Mouse (Mus musculus) liver, embryonic 14.5 days (tissue): ENCODE results near the gene Calcoco1. TPM values are rescaled to one million over a fixed set of nuclear protein-coding genes. Genes with fewer than 3 reads are reported as not detected.

ENCODE experiments used
- ATAC-seq: fragments of 200-750 bp; cut with Nextera tagmentation; 2 replicates; pipeline ENCODE4 v1.8.0; 2017; ENCODE audit warnings: moderate number of reproducible peaks, mild to moderate bottlenecking, moderate library complexity; ENCODE audit not compliant: insufficient read depth
- DNase-seq, 3 experiments: peaks; one replicate each; pipeline ENCODE4 v3.0.0-alpha.2; 2012 to 2013; ENCODE audit warnings: low read depth in 3 of 3, low spot score in 3 of 3
- H3K27ac ChIP-seq: fragments of 300-500 bp; sonication (generic); 2 replicates; pipeline ENCODE4 v1.5.1; 2014; ENCODE audit warnings: moderate library complexity, mild to moderate bottlenecking, control low read depth, inconsistent platforms
- H3K27me3 ChIP-seq: fragments of 300-500 bp; sonication (generic); 2 replicates; pipeline ENCODE4 v1.6.1; 2014; ENCODE audit warnings: mild to moderate bottlenecking, low read length, moderate library complexity; ENCODE audit not compliant: control insufficient read depth, insufficient read depth
- H3K36me3 ChIP-seq: fragments of 300-500 bp; sonication (generic); replicated peaks from 2 replicates; pipeline ENCODE4 v1.6.1; 2014; ENCODE audit warnings: low read depth; ENCODE audit not compliant: control insufficient read depth, insufficient read depth
- H3K4me1 ChIP-seq, 2 experiments: fragments of 200-500 bp in 1 of 2; fragments of 300-500 bp in 1 of 2; sonication (generic) in 1 of 2; replicated peaks; 2 replicates each; pipeline ENCODE4 v1.6.1; 2012 to 2014; ENCODE audit warnings: antibody characterized with exemption in 1 of 2, inconsistent platforms in 1 of 2, low read length in 1 of 2; ENCODE audit not compliant: control insufficient read depth in 2 of 2, insufficient read depth in 2 of 2
- H3K4me2 ChIP-seq: fragments of 300-500 bp; sonication (generic); 2 replicates; pipeline ENCODE4 v1.6.1; 2014; ENCODE audit warnings: low read depth, mild to moderate bottlenecking, control low read depth, moderate library complexity
- H3K4me3 ChIP-seq, 2 experiments: fragments of 200-500 bp in 1 of 2; fragments of 300-500 bp in 1 of 2; sonication (generic) in 1 of 2; 2 replicates each; pipeline ENCODE4 v1.5.1; 2012 to 2014; ENCODE audit warnings: low read depth in 2 of 2, low read length in 2 of 2, mild to moderate bottlenecking in 2 of 2, control low read depth in 1 of 2, inconsistent platforms in 1 of 2, moderate library complexity in 1 of 2; ENCODE audit not compliant: insufficient read depth in 1 of 2
- H3K9ac ChIP-seq: fragments of 300-500 bp; sonication (generic); replicated peaks from 2 replicates; pipeline ENCODE4 v1.6.1; 2014; ENCODE audit warnings: mild to moderate bottlenecking, control low read depth, moderate library complexity
- H3K9me3 ChIP-seq: fragments of 300-500 bp; sonication (generic); 2 replicates; pipeline ENCODE4 v1.6.1; 2016; ENCODE audit warnings: low read length, mixed read lengths; ENCODE audit not compliant: control insufficient read depth
- CTCF ChIP-seq: IDR thresholded peaks from 2 replicates; pipeline ENCODE4 v1.5.1; 2016; ENCODE audit warnings: antibody characterized with exemption, low read depth, control low read depth
- EP300 ChIP-seq: IDR thresholded peaks from 2 replicates; pipeline ENCODE4 v1.6.1; 2016; ENCODE audit warnings: antibody characterized with exemption, low read depth
- WGBS: fragments of 180-500 bp; shearing (Covaris S2); extraction: QIAGEN DNeasy Blood & Tissue Kit; methylation state at CpG from one replicate; pipeline ENCODE4 v1.1.7; 2014; ENCODE audit not compliant: insufficient replicate concordance; 5-methylcytosine and 5-hydroxymethylcytosine counted together
- polyA plus RNA-seq, 2 experiments: library from polyadenylated mRNA; depleted of rRNA in 1 of 2; stranded (reverse) in 1 of 2; unstranded in 1 of 2; fragments of >200 nt; fragmentation: Nextera tagmentation in 1 of 2; extraction: Ambion mirVana in 1 of 2; gene quantifications; 2 replicates each; pipeline versions ENCODE4 v1.2.1 to v1.2.3; 2012 to 2014

Gene Calcoco1
- polyA plus RNA-seq, 2 experiments, result 5.7 to 8.4 TPM

GRCm38 (mm10) chr15:102745387-102745786 lies 23.4 kb upstream of the Calcoco1 start:
- no peaks in the 10 kb centered on the region for H3K4me1 ChIP-seq
- H3K27ac ChIP-seq, result no peak overlapping the region
- no peak for ATAC-seq
- no peak for DNase-seq
- no peak for TF ChIP-seq EP300
- TF ChIP-seq CTCF, result no peak
- H3K9me3 ChIP-seq, result no peaks in the 10 kb centered on the region
- H3K9ac ChIP-seq, result no peak overlapping the region
- H3K36me3 ChIP-seq, result no peaks in the 10 kb centered on the region
- no peak overlapping the region for H3K4me2 ChIP-seq
- no peak overlapping the region for H3K4me3 ChIP-seq
- peaks cover 60% of the 10 kb centered on the region for H3K27me3 ChIP-seq
- WGBS, result 17% methylated on average over 5 of the region's 5 CpGs

DNA sequence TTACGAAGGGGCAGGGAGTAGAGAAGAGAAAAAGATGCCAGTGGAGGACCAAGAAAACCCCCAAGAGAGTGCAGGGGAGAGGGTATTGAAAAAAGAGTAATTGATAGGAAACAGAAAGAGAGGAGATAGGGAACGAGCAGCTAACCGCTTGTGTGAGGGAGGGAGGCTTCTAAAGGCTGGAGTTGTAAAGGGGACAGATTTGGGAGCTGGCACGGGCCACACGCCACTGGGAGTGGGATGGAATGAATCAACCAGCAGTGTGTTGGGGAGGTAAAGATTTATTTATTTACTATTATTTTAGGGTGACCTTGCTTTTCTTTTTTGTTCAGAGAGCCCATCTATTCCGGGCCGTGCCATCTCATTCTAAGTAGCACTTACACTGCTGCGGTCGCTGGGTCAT lies 22.9 kb upstream of the Calcoco1 start:
- Histone ChIP-seq H3K9me3 (no peaks in the 10 kb centered on the region), H3K4me3 (no peak overlapping the region), H3K4me2 (no peak overlapping the region), H3K27me3 (peaks cover 60% of the 10 kb centered on the region), H3K36me3 (no peaks in the 10 kb centered on the region), H3K27ac (no peak overlapping the region), H3K4me1 (no peaks in the 10 kb centered on the region), H3K9ac (no peak overlapping the region)
- no peak for DNase-seq
- ATAC-seq, result no peak
- WGBS, result 11% methylated on average over 9 of the region's 9 CpGs
- TF ChIP-seq CTCF (no peak), EP300 (no peak)

GRCm38 (mm10) chr15:102744416-102744815 lies 22.4 kb upstream of the Calcoco1 start:
- peaks cover 60% of the 10 kb centered on the region for H3K27me3 ChIP-seq
- no peak overlapping the region for H3K4me3 ChIP-seq
- H3K9me3 ChIP-seq, result no peaks in the 10 kb centered on the region
- ATAC-seq, result no peak
- no peaks in the 10 kb centered on the region for H3K4me1 ChIP-seq
- no peak for TF ChIP-seq CTCF
- no peak overlapping the region for H3K27ac ChIP-seq
- no peak overlapping the region for H3K4me2 ChIP-seq
- WGBS, result 8% methylated on average over 7 of the region's 7 CpGs
- no peaks in the 10 kb centered on the region for H3K36me3 ChIP-seq
- H3K9ac ChIP-seq, result no peak overlapping the region
- DNase-seq, result no peak

DNA sequence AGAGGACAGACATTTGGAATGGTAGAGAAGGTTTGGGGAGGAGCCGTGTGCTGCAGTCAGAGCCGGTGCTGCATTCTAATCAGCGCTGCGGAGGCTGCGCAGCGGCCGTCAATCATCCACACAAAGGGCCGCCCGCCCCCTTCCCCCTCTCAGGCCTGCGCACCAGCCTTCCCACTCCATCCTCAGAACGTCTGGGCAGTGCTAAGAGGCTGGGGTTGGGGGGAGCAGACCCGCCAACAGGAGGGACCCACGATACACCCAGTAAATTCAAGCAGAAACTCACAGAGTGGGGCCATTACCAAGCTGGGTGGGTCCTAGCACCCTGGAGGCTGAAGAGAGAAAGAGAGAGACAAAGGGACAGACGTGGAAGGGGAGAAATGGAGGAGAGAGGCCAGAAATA lies 22.0 kb upstream of the Calcoco1 start:
- Histone ChIP-seq H3K27me3 (peaks cover 60% of the 10 kb centered on the region), H3K4me3 (no peak overlapping the region), H3K4me1 (no peaks in the 10 kb centered on the region), H3K4me2 (no peak overlapping the region), H3K36me3 (no peaks in the 10 kb centered on the region), H3K9me3 (no peaks in the 10 kb centered on the region), H3K9ac (no peak overlapping the region), H3K27ac (no peak overlapping the region)
- DNase-seq (no peak), ATAC-seq (no peak)
- TF ChIP-seq CTCF (no peak), EP300 (no peak)
- under 1% methylated on average over 14 of the region's 14 CpGs for WGBS

DNA sequence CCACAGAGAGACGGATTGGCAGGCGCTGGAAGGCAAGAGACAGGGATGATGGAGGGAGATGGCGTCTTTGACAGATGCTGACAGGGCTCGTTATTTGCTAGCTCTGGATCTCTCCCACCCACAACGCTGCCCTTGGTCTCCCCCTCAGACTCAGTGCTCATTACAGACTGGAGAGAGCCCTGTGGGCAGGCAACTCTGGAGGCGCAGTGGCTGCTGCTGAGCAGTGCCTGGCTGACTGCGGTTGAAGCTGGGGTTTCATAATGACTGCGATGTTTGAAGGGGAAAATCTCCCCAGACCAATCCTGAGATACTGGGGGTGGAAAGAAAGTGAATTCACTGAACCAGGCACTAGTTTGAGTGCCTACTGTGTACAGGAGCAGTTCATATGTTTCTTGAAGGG lies 21.2 kb upstream of the Calcoco1 start:
- no peak for ATAC-seq
- peaks cover 55% of the 10 kb centered on the region for H3K27me3 ChIP-seq

More for the DNA sequence above, 21.2 kb upstream of the Calcoco1 start:
- H3K4me3 ChIP-seq, result no peak overlapping the region
- 31% methylated on average over 8 of the region's 8 CpGs for WGBS
- no peak for DNase-seq
- no peak overlapping the region for H3K27ac ChIP-seq
- H3K4me1 ChIP-seq, result no peaks in the 10 kb centered on the region
- H3K36me3 ChIP-seq, result no peaks in the 10 kb centered on the region
- TF ChIP-seq CTCF (no peak), EP300 (no peak)
- no peak overlapping the region for H3K9ac ChIP-seq
- no peaks in the 10 kb centered on the region for H3K9me3 ChIP-seq
- no peak overlapping the region for H3K4me2 ChIP-seq
